Mouse (Mus musculus) layer of hippocampus, adult 2 months (tissue): ENCODE results near the gene Tmem63c. TPM values are rescaled to one million over a fixed set of nuclear protein-coding genes. Genes with fewer than 3 reads are reported as not detected.

ENCODE experiments used
- DNase-seq, 2 experiments: peaks; one replicate each; pipeline ENCODE4 v3.0.0; 2022; ENCODE audit warnings: low spot score in 2 of 2
- H3K27ac ChIP-seq: fragments of 200-600 bp; 2 replicates; pipeline ENCODE4 v1.8.1; 2022
- H3K4me3 ChIP-seq: fragments of 200-600 bp; 2 replicates; pipeline ENCODE4 v1.8.1; 2022; ENCODE audit warnings: mild to moderate bottlenecking
- CTCF ChIP-seq: fragments of 200-600 bp; conservative IDR thresholded peaks from 2 replicates; pipeline ENCODE4 v1.8.1; 2022; ENCODE audit warnings: antibody characterized with exemption, mild to moderate bottlenecking, moderate library complexity
- total RNA-seq, 2 experiments: library from RNA; stranded (reverse); gene quantifications; 2 replicates each; pipeline ENCODE4 v1.2.3; 2021

The Tmem63c gene
- total RNA-seq, 2 experiments from 2014 or later, result 38.1 to 39.3 TPM

GRCm38 (mm10) chr12:87089701-87090100 lies 68.6 kb downstream of the Tmem63c start:
- TF ChIP-seq CTCF, result no peak
- Histone ChIP-seq H3K4me3 (no peak overlapping the region), H3K27ac (no peak overlapping the region)
- DNase-seq, result no peak

GRCm38 (mm10) chr12:87091916-87092315 lies 70.8 kb downstream of the Tmem63c start:
- Histone ChIP-seq H3K27ac (no peak overlapping the region), H3K4me3 (no peak overlapping the region)
- DNase-seq, result no peak
- TF ChIP-seq CTCF, result no peak

GRCm38 (mm10) chr12:87093249-87093648 lies 72.1 kb downstream of the Tmem63c start:
- no peak for DNase-seq
- Histone ChIP-seq H3K27ac (peak overlapping the region; percentile 39; the same call in 1 of the 2 replicates), H3K4me3 (no peak overlapping the region)
- TF ChIP-seq CTCF, result no peak

GRCm38 (mm10) chr12:87093671-87094070 lies 72.5 kb downstream of the Tmem63c start:
- no peak for TF ChIP-seq CTCF
- DNase-seq, result peak in 1 of 2 experiments; percentile 23
- Histone ChIP-seq H3K27ac (peak overlapping the region; percentile 39; the same call in 1 of the 2 replicates), H3K4me3 (no peak overlapping the region)

DNA sequence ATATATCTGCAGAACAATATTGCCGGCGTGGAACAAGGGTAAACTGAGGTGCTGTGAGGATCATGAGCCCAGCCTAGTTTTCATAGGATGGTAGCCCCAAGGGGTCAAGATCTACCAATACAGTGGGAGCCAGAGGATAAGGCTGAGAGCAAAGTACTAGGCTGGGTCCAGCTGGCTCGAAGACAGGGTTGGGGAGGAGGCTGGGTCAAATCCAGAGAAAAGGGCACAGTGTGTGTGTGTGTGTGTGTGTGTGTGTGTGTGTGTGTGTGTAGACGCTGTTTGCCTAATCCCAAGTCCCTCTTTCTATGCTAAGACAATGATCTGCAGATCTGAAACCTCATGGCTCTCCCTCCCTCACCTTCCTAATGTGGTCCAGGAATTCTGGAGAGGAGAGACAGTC lies 79.2 kb downstream of the Tmem63c start:
- Histone ChIP-seq H3K27ac (no peak overlapping the region), H3K4me3 (no peak overlapping the region)
- no peak for TF ChIP-seq CTCF
- no peak for DNase-seq

DNA sequence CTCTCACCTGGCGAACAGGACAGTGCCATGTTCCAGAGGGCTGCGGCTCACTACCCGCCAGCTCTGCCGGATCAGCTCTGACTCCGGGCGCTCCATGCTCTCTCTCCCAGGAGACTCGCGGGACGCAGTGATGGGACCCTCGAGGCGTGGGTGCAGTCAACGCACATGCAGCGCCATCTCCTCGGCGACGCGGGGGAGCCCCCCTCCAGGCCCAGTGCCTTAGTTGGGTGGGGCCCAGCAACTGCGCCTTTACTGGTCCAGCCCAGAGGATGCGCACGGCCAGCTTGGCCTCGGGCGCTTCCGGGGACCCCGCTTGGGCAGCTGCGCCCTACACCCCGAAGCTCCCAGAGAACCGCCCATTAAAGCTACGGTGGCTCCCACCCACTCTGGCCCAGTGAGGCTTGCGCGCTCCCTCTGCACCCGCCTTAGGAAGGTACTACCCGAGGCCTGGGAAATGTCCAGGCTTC lies 81.1 kb downstream of the Tmem63c start, which contains the start of gene Ngb:
Ngb (minus strand) TSS at position 375 of the 467 bp plus-strand sequence.
- H3K4me3 ChIP-seq, result peak within 1 kb of the TSS; percentile 40
- no peak for DNase-seq
- no peak within 1 kb of the TSS for H3K27ac ChIP-seq
- TF ChIP-seq CTCF, result no peak

GRCm38 (mm10) chr12:87103471-87103870 lies 82.3 kb downstream of the Tmem63c start:
- TF ChIP-seq CTCF, result no peak
- no peak overlapping the region for H3K4me3 ChIP-seq
- H3K27ac ChIP-seq, result no peak overlapping the region
- DNase-seq, result no peak

DNA sequence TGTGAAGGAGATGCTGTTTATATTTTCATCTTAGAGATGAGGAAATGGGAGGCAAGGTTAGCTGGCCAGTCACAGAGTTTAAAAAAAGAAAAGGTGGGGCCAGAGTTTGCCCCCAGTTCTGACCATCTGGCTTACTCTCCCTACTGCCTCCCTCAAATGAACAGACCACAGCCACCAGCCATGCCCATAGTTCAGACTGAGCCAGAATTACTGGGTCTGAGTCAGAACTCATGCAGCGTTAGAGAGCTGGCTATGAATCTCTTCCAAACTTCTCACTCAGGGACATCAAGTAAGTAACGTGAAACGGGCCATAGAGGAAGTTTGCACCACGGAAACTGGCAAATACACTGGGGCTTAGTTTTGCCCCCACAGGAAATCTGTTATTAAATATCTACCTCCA lies 83.7 kb downstream of the Tmem63c start:
- no peak overlapping the region for H3K4me3 ChIP-seq
- DNase-seq, result no peak
- no peak for TF ChIP-seq CTCF
- H3K27ac ChIP-seq, result no peak overlapping the region

DNA sequence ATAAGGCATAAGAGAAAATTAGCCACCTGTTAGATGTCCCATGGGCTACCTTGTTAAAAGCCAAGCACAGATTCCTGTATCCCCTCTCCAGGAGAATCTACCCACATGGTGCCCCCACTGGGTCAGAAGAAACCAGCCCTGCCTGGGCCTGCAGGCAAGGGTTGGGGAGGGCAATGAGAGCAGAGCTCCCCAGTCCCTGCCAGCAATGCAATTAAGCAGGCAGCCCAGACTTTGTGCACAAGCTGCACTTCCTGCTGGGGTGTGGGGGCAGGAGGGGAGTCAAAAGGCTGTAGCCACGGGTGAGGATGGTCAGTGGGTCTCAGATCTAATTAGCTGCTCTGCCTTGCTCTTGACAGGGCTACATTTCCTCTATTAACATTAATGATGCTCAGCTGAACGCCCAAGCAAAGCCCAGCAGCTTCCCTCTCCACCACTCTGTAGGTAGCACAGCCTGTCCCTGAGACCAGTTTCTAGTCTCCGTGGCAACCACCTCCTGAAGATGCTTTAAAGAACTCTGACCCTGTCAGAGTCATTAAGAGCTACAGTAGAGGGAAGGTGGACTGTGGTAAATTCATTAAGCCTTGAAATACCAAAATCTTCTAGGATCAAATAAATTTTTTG lies 86.3 kb downstream of the Tmem63c start:
- no peak for TF ChIP-seq CTCF
- DNase-seq, result no peak
- no peak overlapping the region for H3K27ac ChIP-seq
- no peak overlapping the region for H3K4me3 ChIP-seq

- Histone ChIP-seq H3K27ac (no peak overlapping the region), H3K4me3 (no peak overlapping the region)
- DNase-seq, result no peak
- no peak for TF ChIP-seq CTCF
Measured at GRCm38 (mm10) chr12:87121918-87122589, 100.9 kb downstream of the Tmem63c start.

- no peak for TF ChIP-seq CTCF
Measured at GRCm38 (mm10) chr12:87127256-87127655, 106.1 kb downstream of the Tmem63c start.

DNA sequence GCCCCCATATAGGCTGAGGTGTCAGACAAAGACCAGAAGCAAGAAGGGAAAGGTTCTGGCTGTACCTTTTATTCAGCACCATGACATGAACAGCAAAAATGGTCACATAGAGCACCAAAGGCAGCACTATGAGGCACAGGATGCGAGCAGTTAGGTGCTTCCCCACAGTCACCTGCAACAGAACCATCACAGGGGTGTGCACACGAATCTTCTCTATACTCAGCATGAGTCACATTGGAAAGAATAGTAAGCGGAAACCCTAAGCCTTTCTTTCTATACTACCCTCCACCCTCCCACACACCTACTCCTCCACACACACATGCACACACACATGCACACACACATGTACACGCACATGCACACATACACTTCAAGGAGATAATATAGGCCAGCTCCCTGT lies 109.1 kb downstream of the Tmem63c start:
- Histone ChIP-seq H3K4me3 (no peak overlapping the region), H3K27ac (no peak overlapping the region)
- no peak for TF ChIP-seq CTCF
- no peak for DNase-seq

More at GRCm38 (mm10) chr12:87127256-87127655, 106.1 kb downstream of the Tmem63c start:
- H3K27ac ChIP-seq, result no peak overlapping the region
- H3K4me3 ChIP-seq, result no peak overlapping the region
- DNase-seq, result no peak

DNA sequence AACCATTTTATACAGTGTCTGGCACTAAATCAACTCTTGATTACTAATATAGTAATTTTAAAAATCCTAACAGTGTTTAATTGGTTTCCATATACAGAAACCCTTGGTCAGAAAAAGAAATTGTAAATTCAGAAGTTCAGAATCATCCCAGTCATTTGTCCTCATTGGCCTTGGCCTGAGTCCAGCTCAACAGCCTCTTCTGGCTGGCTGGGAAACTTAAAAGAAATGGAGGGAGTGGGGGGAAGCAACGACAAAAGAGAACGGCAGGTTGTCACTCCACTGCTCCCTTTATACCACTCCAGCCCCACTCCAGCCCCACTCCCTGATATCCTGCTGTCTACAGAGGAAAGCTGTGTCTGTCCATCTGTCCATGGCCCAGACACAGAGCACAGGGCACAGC lies 110.0 kb downstream of the Tmem63c start:
- H3K27ac ChIP-seq, result no peak overlapping the region
- no peak for DNase-seq
- TF ChIP-seq CTCF, result no peak

DNA sequence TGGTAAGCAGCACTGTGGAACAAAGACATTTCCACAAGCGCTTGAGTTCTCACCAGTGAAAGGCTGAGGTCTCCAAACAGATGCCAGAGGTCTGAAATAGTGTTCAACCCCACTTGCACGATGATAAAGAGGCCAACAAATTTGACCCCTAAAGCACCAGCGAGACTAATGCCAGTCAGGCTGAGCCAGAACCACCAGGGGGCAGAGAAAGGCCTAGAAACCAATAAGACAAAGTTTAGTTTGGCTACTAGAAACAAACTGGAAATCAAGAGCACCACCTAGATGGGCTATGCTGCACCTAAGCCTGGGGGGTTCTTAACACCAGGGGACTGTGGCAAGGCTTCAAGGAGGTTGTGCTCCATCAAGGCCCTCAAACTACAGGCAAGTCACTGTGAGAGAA lies 110.5 kb downstream of the Tmem63c start:
- Histone ChIP-seq H3K4me3 (no peak overlapping the region), H3K27ac (no peak overlapping the region)
- peak in 1 of 2 experiments; percentile 19 for DNase-seq
- peak; percentile 75 for TF ChIP-seq CTCF

More for the DNA sequence above, 110.0 kb downstream of the Tmem63c start:
- H3K4me3 ChIP-seq, result no peak overlapping the region
